Mouse (Mus musculus): ENCODE results near the gene Klf7. TPM values are rescaled to one million over a fixed set of nuclear protein-coding genes. Genes with fewer than 3 reads are reported as not detected.

The Klf7 gene
- polyA plus RNA-seq, 1 experiment from 2014 or later: 25.6 TPM

DNA sequence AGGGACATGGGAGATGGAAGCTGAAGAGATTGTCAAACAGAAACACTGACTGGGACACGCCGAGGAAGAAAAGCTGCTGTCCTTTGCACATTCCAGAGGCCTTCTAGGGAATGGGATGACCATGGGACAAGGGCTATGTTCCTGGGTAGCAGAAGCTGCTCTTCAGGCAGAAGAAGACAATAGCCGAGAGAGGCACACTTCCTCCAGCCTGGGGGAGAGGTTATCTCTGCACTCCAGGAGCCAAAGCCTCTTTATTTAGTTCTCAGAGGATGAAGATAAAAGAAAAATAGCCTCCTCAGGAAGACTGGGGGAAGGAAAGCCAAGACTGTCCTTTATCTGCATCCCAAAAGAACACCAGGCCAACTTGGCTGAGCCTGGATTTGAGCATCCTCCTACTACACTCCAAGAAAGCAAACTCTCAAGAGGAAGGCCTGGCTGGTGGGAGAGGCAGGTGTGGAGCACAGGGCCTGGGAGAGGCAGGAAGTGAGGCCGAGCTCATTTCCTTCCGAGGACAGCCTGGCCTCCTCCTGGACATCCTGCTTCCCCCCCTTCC lies 81.2 kb downstream of the Klf7 start:
- Histone ChIP-seq H3K9me3 (ENCODE audit: control insufficient read depth, low read length) (no peaks in the 10 kb centered on the region), H3K27me3 (ENCODE audit: control insufficient read depth, insufficient read depth, low read depth, low read length) (no peaks in the 10 kb centered on the region), H3K36me3 (ENCODE audit: control insufficient read depth, insufficient read depth, low read length) (no peaks in the 10 kb centered on the region; the same call in 1 of the 2 replicates), H3K4me2 (ENCODE audit: low read depth, low read length) (no peak overlapping the region), H3K4me1 (replicated peaks; ENCODE audit: control insufficient read depth, insufficient read depth, low read length) (peaks cover 31% of the 10 kb centered on the region), H3K9ac (ENCODE audit: low read length) (no peak overlapping the region), H3K27ac (ENCODE audit: low read length) (peak overlapping the region; percentile 21), H3K4me3 (ENCODE audit: low read length) (no peak overlapping the region)
- peak; percentile 70 for ATAC-seq (ENCODE audit: low read depth)
- 47% methylated on average over 5 of the region's 5 CpGs for WGBS

- Histone ChIP-seq H3K4me2 (ENCODE audit: low read depth, low read length) (no peak overlapping the region), H3K4me3 (ENCODE audit: low read length) (no peak overlapping the region), H3K4me1 (replicated peaks; ENCODE audit: control insufficient read depth, insufficient read depth, low read length) (peaks cover 34% of the 10 kb centered on the region), H3K27ac (ENCODE audit: low read length) (peak overlapping the region; percentile 21), H3K27me3 (ENCODE audit: control insufficient read depth, insufficient read depth, low read depth, low read length) (no peaks in the 10 kb centered on the region), H3K9ac (ENCODE audit: low read length) (no peak overlapping the region), H3K9me3 (ENCODE audit: control insufficient read depth, low read length) (no peaks in the 10 kb centered on the region), H3K36me3 (ENCODE audit: control insufficient read depth, insufficient read depth, low read length) (no peaks in the 10 kb centered on the region; the same call in 1 of the 2 replicates)
- no peak for ATAC-seq (ENCODE audit: low read depth)
- WGBS: 86% methylated on average over 10 of the region's 10 CpGs
Measured at GRCm38 (mm10) chr1:64040061-64040686, 81.9 kb downstream of the Klf7 start.

DNA sequence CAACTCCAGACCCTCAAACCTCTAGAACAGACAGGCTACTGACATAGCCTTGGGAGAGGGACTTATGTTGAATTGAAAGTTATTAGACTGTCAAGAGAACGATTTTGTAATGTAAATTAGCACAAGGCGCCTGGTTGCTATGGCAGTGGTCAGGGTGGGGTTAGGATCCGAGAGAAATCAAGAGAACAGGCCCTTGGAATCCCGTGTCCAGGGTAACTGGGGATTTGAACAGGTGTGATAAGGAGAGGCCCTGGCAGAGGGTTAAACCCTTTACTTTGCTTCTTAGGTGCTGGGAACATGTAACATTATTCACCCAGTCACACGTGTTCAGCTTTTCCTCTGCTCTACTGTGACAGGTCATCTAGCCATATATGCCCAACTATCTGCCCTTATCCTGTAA lies 83.7 kb downstream of the Klf7 start:
- ATAC-seq (ENCODE audit: low read depth): peak; percentile 20; the same call in 1 of the 2 replicates
- H3K27ac ChIP-seq (ENCODE audit: low read length): peak overlapping the region; percentile 15; the same call in 1 of the 2 replicates
- WGBS: 43% methylated on average over 5 of the region's 5 CpGs
- H3K9me3 ChIP-seq (ENCODE audit: control insufficient read depth, low read length): no peaks in the 10 kb centered on the region
- peaks cover 34% of the 10 kb centered on the region for H3K4me1 ChIP-seq (replicated peaks; ENCODE audit: control insufficient read depth, insufficient read depth, low read length)
- no peak overlapping the region for H3K4me3 ChIP-seq (ENCODE audit: low read length)
- no peak overlapping the region for H3K4me2 ChIP-seq (ENCODE audit: low read depth, low read length)
- H3K9ac ChIP-seq (ENCODE audit: low read length): no peak overlapping the region
- H3K36me3 ChIP-seq (ENCODE audit: control insufficient read depth, insufficient read depth, low read length): no peaks in the 10 kb centered on the region; the same call in 1 of the 2 replicates
- H3K27me3 ChIP-seq (ENCODE audit: control insufficient read depth, insufficient read depth, low read depth, low read length): no peaks in the 10 kb centered on the region

DNA sequence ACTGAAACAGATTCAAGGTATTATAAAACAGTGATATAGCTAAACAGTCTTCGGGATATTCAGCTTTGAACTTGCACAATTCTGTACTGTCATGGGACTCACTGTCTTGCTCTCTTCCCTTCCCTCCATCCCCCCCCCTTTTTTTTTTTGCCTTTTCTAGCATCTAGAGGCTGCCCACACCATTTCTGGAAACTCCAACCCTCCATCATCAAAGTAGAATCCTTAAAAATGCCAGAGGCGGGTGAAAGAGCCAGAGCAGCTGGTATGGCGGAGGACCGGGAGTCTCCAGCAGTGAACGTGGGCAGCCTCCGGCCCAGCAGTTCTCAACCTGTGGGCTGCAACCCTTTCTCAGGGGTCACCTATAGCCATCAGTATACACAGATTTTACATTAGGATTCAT lies 84.3 kb downstream of the Klf7 start:
- H3K9me3 ChIP-seq (ENCODE audit: control insufficient read depth, low read length): no peaks in the 10 kb centered on the region

GRCm38 (mm10) chr1:64036881-64037452 lies 85.1 kb downstream of the Klf7 start:
- WGBS: 64% methylated on average over 7 of the region's 7 CpGs
- peak; percentile 47 for ATAC-seq (ENCODE audit: low read depth)

More for the DNA sequence above, 84.3 kb downstream of the Klf7 start:
- Histone ChIP-seq H3K9ac (ENCODE audit: low read length) (no peak overlapping the region), H3K36me3 (ENCODE audit: control insufficient read depth, insufficient read depth, low read length) (no peaks in the 10 kb centered on the region; the same call in 1 of the 2 replicates), H3K27ac (ENCODE audit: low read length) (peak overlapping the region; percentile 15; the same call in 1 of the 2 replicates), H3K27me3 (ENCODE audit: control insufficient read depth, insufficient read depth, low read depth, low read length) (no peaks in the 10 kb centered on the region), H3K4me1 (replicated peaks; ENCODE audit: control insufficient read depth, insufficient read depth, low read length) (peaks cover 34% of the 10 kb centered on the region), H3K4me3 (ENCODE audit: low read length) (no peak overlapping the region), H3K4me2 (ENCODE audit: low read depth, low read length) (no peak overlapping the region)
- 83% methylated on average over 6 of the region's 6 CpGs for WGBS
- no peak for ATAC-seq (ENCODE audit: low read depth)

DNA sequence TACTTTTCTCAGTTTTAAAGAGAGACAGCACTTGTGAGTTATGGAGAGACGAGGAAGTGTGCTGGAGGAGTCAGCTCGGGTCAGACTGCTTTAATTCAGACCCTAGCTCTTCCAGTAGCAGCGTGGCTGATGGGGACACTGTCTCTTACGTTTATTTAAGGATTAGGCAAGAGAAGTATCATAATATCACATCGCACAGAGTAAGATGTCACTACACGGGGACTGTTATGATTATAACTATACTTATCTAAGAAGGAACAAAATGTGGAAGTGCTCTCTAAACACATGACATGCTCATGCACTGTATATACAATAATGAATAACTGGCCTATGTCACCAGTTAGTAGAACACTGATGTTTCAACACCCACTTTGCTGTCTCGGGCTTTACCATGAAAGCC lies 86.3 kb downstream of the Klf7 start:
- peak overlapping the region; percentile 67 for H3K27ac ChIP-seq (ENCODE audit: low read length)
- H3K9me3 ChIP-seq (ENCODE audit: control insufficient read depth, low read length): no peaks in the 10 kb centered on the region
- H3K9ac ChIP-seq (ENCODE audit: low read length): no peak overlapping the region
- H3K4me2 ChIP-seq (ENCODE audit: low read depth, low read length): no peak overlapping the region
- H3K4me1 ChIP-seq (replicated peaks; ENCODE audit: control insufficient read depth, insufficient read depth, low read length): peaks cover 34% of the 10 kb centered on the region
- H3K4me3 ChIP-seq (ENCODE audit: low read length): no peak overlapping the region
- H3K27me3 ChIP-seq (ENCODE audit: control insufficient read depth, insufficient read depth, low read depth, low read length): no peaks in the 10 kb centered on the region
- 32% methylated on average over 7 of the region's 7 CpGs for WGBS
- ATAC-seq (ENCODE audit: low read depth): peak; percentile 60
- H3K36me3 ChIP-seq (ENCODE audit: control insufficient read depth, insufficient read depth, low read length): no peaks in the 10 kb centered on the region; the same call in 1 of the 2 replicates

More at GRCm38 (mm10) chr1:64036881-64037452, 85.1 kb downstream of the Klf7 start:
- Histone ChIP-seq H3K4me1 (replicated peaks; ENCODE audit: control insufficient read depth, insufficient read depth, low read length) (peaks cover 34% of the 10 kb centered on the region), H3K9me3 (ENCODE audit: control insufficient read depth, low read length) (no peaks in the 10 kb centered on the region), H3K27ac (ENCODE audit: low read length) (peak overlapping the region; percentile 67), H3K36me3 (ENCODE audit: control insufficient read depth, insufficient read depth, low read length) (no peaks in the 10 kb centered on the region; the same call in 1 of the 2 replicates), H3K4me3 (ENCODE audit: low read length) (no peak overlapping the region), H3K27me3 (ENCODE audit: control insufficient read depth, insufficient read depth, low read depth, low read length) (no peaks in the 10 kb centered on the region), H3K4me2 (ENCODE audit: low read depth, low read length) (no peak overlapping the region), H3K9ac (ENCODE audit: low read length) (no peak overlapping the region)

DNA sequence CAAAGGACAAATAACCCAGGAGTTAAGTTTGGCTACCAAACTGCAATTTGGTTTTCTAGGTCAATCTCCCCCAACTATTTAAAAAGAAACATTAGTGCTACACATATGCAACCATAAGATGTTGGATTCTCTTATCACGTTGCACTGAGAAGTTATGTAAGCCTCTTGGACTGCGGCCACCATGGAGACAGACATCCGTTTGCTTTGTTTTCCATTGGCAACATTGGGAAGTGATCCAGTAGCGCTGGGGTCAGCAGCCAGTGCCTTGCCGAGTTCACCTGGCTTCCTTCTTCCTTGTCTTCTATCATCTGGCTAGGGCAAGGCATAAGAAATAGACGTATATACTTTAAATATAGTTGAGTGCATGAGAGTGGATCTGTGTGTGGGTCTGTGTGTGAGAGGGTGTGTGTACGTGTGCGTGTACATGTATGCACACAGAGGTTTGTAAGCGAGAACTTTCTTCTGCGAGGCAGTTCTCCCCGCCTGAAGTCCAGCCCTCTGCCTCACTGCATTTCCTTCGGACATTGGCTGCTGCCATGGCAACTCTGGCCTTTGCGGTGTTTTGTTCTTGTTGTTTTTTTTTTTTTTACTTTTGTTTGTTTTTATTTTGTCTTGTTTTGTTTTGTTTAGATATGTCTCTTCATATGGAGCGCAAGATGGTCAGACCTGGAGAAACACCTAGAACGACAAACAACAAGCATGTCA lies 86.8 kb downstream of the Klf7 start:
- peak; percentile 56 for ATAC-seq (ENCODE audit: low read depth)
- Histone ChIP-seq H3K36me3 (ENCODE audit: control insufficient read depth, insufficient read depth, low read length) (no peaks in the 10 kb centered on the region; the same call in 1 of the 2 replicates), H3K27ac (ENCODE audit: low read length) (peak overlapping the region; percentile 67), H3K9me3 (ENCODE audit: control insufficient read depth, low read length) (no peaks in the 10 kb centered on the region), H3K27me3 (ENCODE audit: control insufficient read depth, insufficient read depth, low read depth, low read length) (no peaks in the 10 kb centered on the region), H3K4me1 (replicated peaks; ENCODE audit: control insufficient read depth, insufficient read depth, low read length) (peaks cover 33% of the 10 kb centered on the region), H3K4me2 (ENCODE audit: low read depth, low read length) (no peak overlapping the region), H3K4me3 (ENCODE audit: low read length) (no peak overlapping the region), H3K9ac (ENCODE audit: low read length) (no peak overlapping the region)
- 49% methylated on average over 15 of the region's 15 CpGs for WGBS

- no peaks in the 10 kb centered on the region; the same call in 1 of the 2 replicates for H3K36me3 ChIP-seq (ENCODE audit: control insufficient read depth, insufficient read depth, low read length)
- H3K27ac ChIP-seq (ENCODE audit: low read length): no peak overlapping the region
- no peak overlapping the region for H3K9ac ChIP-seq (ENCODE audit: low read length)
- H3K4me3 ChIP-seq (ENCODE audit: low read length): no peak overlapping the region
- ATAC-seq (ENCODE audit: low read depth): no peak
- no peaks in the 10 kb centered on the region for H3K9me3 ChIP-seq (ENCODE audit: control insufficient read depth, low read length)
- no peak overlapping the region for H3K4me2 ChIP-seq (ENCODE audit: low read depth, low read length)
- H3K27me3 ChIP-seq (ENCODE audit: control insufficient read depth, insufficient read depth, low read depth, low read length): no peaks in the 10 kb centered on the region
- WGBS: 85% methylated on average over 9 of the region's 9 CpGs
- peaks cover 16% of the 10 kb centered on the region for H3K4me1 ChIP-seq (replicated peaks; ENCODE audit: control insufficient read depth, insufficient read depth, low read length)
Measured at GRCm38 (mm10) chr1:64032502-64033231, 89.4 kb downstream of the Klf7 start.
